Mouse (Mus musculus) stomach, postnatal 0 days (tissue): ENCODE data around the gene Foxo4.

Experiments used
- CTCF ChIP-seq: IDR thresholded peaks from 2 replicates; pipeline ENCODE4 v1.5.1; 2016; ENCODE audit warnings: antibody characterized with exemption, low read depth, mild to moderate bottlenecking, moderate library complexity
- EP300 ChIP-seq: optimal IDR thresholded peaks from 2 replicates; pipeline ENCODE3; 2016; ENCODE audit warnings: antibody characterized with exemption

DNA sequence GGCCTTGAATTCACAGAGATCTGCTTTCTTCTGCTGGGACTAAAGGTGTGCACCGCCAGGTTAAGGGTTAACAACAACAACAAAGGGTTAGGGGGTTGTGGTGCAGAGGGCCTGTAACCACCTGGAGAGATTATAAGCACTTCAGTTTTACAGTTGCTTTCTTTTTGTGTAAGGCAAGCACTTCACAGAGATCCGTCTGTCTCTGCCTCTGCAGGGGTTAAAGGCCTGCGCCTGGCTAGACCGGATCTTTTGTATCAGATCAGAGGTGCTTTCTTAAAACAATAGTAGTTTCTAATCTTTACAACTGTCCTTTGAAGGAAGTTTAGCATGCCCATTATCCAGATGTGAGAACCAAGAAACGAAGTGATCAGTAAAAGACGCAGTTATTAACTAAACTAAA lies 19.1 kb downstream of the Foxo4 start:
- TF ChIP-seq CTCF (no peak), EP300 (no peak)
